Mouse (Mus musculus): ENCODE measurements around the gene Tlr2.
"Not testable (repeated sequence)": the region's sequence is repeated elsewhere in the genome, so short reads cannot be mapped to it uniquely, and the experiment has no call there.

Gene Tlr2

GRCm38 (mm10) chr3:83841095-83841850 is at the start of gene Tlr2:
TSS of gene Tlr2 (minus strand) at chr3:83841767.
- DNase-seq (ENCODE audit: low spot score): peak; percentile 64

- no peak for DNase-seq (ENCODE audit: low spot score)
Observed at GRCm38 (mm10) chr3:83885163-83885562, 43.6 kb upstream of the Tlr2 start.

- DNase-seq (ENCODE audit: low spot score): not testable (repeated sequence)
Observed at GRCm38 (mm10) chr3:83879261-83880050, 37.9 kb upstream of the Tlr2 start.

DNA sequence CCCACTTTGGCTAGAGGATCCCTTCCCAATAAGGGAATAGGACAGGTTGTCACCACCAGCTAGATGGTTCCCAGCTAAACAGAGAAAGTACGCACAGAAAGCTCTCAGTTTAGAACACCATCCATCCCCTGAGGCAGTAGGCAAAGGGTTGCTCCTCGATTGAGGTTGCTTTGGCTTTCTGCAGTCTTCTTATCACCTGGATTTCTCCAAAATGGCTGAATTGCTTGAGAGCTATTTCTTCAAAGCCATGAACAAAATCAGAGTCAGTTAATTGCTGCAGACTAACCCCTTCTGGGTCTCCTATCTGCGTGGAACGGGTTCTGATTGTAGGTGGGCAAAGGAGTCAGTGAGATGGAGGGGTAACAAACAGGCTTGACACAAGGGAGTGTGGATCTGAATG is 37.2 kb upstream of the Tlr2 start:
- DNase-seq (ENCODE audit: low spot score): no peak

- DNase-seq (ENCODE audit: low spot score): no peak
Observed at GRCm38 (mm10) chr3:83876299-83876698, 34.7 kb upstream of the Tlr2 start.

DNA sequence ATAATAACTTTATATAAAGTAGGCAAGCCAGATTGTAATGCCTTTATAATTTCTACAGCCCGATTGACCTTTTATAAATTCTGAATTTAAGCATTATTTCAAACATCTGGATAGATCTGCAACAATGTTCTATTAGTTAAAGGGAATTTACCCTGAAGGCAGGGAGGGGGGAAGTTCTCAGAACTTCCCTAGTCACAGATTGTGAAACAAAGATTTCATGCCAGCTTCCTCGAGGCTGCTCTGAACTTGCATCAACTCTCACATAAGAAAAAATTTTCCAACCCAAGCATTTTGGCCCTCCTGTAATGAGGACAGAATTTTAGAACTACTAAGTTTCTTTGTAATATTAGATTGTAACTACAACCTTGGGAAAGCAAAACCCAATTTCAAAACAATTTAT is 33.5 kb upstream of the Tlr2 start:
- DNase-seq (ENCODE audit: low spot score): not testable (repeated sequence)

DNA sequence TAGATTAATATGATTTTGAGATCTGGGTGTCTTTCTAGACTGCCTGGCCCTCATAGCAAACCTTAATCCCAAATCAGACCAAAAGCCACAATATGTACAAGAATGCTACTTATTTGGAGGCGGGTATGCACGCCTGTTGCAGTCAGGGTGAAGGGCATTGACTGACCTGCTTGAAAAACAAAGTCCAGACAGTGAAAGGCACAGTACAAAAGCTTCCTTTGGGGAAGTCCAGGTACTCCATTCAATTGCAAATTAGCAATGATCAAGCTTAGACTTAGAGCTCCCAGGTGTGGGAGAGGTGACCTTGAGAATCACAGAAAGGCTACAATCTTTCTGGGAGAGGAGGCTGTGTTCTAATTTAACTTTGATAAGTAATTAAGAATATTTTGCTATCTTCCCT is 31.3 kb upstream of the Tlr2 start:
- not testable (repeated sequence) for DNase-seq (ENCODE audit: low spot score)

DNA sequence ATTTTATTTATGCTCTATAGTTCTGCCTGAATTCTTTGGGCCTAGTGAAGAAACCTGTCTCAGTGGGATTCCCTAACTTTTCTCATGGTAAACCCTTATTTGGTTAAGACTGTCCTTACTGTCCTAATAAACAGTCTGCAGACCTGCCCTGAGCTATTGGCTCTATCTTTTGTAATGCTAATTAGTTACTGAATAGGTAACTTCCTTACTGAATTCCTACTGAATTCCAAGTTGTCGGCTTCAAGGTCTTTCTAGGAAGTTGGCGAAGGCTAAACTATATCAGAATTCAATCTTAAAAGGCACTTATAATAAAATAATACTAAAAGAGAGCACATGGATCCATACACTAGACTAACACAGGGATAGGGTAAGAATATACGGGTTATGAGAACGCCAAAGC is 30.4 kb upstream of the Tlr2 start:
- DNase-seq (ENCODE audit: low spot score): not testable (repeated sequence)

DNA sequence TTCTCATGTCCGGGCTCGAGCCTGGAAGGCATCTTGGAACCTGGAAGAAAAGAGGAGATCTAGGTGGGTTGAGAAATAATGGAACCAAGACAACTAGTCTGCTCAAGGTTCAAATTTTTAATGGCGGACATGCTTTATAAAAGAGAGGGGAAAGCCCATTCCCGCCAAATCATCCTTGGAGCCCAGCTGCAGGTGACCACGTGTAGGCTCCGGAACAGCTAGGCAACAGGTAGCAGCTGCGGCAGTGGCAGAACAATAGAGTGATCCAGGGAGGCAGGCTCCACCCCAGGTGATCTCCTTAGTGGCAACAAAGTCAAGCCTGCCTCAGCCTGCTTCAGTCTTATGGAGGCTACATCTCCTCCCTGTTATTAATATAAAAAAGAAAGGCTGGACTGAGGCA is 30.0 kb upstream of the Tlr2 start:
- not testable (repeated sequence) for DNase-seq (ENCODE audit: low spot score)

DNA sequence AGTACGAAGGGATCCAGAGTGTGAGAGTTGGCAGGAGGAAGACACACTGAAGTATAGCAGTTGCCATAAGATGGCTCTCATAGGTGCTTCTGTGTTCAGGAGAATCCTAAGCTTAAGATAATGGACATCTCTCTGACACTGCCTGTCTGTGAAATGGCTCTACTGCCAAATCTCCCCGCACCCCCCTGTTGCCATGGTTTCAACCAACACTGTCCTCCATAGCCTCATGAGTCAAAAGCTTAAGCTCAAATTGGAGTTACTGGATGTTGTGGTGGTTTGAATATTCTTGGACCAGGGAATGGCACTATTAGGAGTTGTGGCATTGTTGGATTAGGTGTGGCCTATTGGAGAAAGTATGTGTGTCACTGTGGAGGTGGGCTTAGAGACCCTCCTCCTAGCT is 28.2 kb upstream of the Tlr2 start:
- no peak for DNase-seq (ENCODE audit: low spot score)

DNA sequence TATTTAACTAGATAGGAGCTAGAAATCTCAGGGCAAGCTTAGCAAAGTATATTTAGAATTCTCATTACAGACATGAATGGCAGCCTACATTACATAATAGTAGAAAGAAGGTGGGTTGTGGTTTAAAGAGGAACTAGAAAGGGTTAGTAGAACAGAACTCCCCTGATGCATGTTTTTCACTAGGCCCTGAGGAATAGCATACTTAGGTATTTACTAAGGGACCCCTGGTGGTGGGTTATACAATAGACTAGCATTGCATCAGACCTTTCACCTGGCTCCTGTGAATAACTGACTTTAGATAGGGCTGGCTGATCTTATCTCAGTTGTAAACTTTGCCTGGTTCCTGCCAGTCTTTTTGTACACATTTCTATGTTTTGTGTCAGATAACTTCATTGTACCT is 25.5 kb upstream of the Tlr2 start:
- DNase-seq (ENCODE audit: low spot score): not testable (repeated sequence)

DNA sequence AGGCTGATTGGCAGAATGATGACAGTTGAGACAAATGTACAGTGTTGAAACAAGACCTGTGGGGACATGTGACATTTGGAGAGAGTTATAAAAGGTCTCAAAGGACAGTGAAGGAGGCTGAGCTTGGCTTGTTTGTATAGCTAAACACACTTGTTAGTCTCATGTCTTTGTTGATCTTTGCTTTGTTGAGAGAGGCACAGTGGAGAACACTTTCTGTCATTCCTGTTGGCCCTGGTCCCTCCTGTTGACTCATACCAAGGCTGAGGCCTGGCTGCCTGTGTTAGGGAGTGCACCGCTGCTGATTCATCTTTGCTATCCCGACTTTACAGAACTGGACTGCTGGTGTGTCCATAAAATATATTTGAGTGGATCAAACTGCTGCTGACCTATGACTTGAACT is 23.6 kb upstream of the Tlr2 start:
- DNase-seq (ENCODE audit: low spot score): peak; percentile 16

DNA sequence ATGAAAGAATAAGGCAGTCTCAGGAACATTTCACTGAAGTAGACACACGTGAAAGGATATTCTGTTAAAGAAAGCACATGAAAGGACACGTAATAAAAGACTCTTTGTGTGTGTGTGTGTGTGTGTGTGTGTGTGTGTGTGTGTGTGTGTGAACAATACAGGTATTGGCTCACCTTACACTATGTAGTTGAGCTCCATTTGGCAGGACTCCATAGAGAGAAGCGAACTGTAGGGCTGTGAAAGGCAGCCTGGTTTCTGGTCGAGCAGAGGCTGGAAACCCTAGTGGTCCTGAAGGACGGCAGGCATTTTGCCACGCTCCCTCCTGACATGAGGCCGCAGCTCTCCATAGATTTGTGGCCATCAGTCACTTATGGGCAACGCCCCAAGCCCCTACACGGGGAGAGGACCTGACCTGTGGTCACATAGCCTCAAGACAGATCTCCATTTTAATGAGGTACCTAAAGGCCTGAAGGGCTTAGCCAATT is 22.5 kb upstream of the Tlr2 start:
- no peak for DNase-seq (ENCODE audit: low spot score)

DNA sequence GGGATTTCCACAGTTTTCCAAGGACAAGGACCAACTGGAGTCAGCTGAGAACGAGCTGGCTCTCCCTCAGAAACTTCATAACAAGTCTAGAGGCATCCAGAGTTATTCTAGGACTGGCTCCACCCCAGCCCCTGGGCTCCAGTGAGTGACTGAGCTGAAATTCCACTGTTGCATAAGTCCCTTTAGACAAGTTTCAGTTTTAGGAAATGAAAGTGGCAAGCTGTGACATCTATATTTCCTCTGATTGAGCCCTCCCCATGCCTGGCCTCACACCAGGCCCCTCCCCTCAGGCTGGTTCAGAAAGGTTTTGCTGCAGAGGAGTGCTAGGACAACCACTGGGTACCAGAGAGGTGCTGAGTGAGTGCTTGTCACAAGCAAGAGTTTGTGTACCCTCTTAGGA is 21.4 kb upstream of the Tlr2 start:
- DNase-seq (ENCODE audit: low spot score): peak; percentile 69

GRCm38 (mm10) chr3:83859595-83859994 is 18.0 kb upstream of the Tlr2 start:
- no peak for DNase-seq (ENCODE audit: low spot score)

- DNase-seq (ENCODE audit: low spot score): no peak
Observed at GRCm38 (mm10) chr3:83859071-83859470, 17.5 kb upstream of the Tlr2 start.

GRCm38 (mm10) chr3:83857621-83858020 is 16.1 kb upstream of the Tlr2 start:
- no peak for DNase-seq (ENCODE audit: low spot score)

- DNase-seq (ENCODE audit: low spot score): no peak
Observed at GRCm38 (mm10) chr3:83855643-83856042, 14.1 kb upstream of the Tlr2 start.

DNA sequence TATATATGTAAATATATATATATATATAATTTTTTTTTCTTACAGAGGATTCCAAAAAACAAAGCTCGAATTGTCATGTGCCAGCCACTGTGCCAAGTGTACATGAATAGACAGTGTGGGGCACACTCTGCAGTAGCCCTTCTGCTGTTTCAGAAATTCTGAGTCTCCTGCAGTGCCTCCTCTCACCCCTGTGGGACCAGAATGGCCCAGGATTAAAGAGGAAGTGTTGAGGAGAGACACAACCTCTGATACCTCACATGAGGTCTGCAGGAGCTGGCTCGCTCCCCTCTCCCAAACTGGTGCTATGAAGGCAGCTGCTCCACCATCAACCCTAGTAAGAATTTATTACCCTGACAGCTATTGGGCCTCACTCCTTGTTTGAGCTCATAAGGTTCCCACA is 7.8 kb upstream of the Tlr2 start:
- no peak for DNase-seq (ENCODE audit: low spot score)

DNA sequence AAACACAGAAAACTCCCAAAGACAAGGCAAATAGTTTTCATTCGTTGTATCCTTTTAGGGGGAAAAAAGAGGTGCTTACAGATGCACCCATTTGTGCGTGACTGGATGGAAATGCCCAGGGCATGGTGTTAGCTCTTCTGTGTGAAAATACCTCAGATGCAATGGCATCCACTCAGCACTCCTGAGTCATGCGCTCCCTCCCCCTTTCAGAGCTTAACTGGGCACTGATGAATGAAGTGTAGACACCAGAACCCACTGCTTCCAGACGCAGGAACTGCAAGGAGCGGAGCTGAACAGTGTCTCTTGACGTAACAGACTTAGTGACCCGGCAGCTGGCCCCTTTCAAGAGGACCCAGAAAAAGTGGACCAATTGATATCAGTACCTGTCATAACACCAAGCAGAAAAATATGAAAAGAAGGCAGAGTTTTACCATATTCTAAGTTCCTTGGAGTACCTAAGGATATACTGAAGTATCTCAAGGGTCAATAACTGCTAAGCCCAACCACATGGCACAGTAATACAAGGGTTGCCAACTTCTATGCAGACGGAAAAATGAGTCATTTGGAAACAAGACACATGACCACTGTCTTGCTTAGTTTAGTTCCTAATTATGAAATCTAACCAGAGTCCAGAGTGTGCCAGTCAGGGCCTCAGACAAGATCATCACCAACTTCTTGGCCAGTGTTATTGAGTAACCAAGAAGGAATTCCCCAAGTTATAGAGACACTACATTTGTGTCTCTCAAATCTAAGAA is 3.4 kb upstream of the Tlr2 start:
- no peak for DNase-seq (ENCODE audit: low spot score)

DNA sequence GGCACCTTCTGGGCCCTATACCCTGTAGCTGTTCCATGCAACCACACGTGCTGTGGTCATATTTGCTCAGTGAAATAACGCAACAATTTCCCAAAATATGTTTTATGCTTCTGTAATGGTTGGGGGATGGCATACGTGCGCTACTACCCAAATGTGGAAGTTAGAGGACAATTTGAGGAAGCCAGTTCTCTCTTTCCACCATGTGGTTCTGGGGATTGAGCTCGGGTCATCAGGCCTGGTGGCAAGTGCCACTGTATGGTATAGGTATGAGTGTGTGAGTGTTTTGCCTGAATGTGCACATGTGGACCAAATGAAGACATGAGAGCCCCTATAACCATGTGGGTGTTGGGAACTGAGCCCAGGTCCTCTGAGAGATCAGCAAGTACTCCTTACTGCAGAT is 2.1 kb downstream of the Tlr2 start:
- no peak for DNase-seq (ENCODE audit: low spot score)

- DNase-seq (ENCODE audit: low spot score): no peak
Observed at GRCm38 (mm10) chr3:83836685-83837084, 4.9 kb downstream of the Tlr2 start.

All from ovary, adult 18-20 months (tissue).